Mouse (Mus musculus): Measurements from ENCODE around the gene Src. TPM values are rescaled to one million over a fixed set of nuclear protein-coding genes. Genes with fewer than 3 reads are reported as not detected.
A peak's percentile ranks its signal among the peaks of the same experiment; 100 is the strongest.

Gene Src
- total RNA-seq, 1 experiment: 36.7 TPM

- TF ChIP-seq MAFK (IDR thresholded peaks at IDR 0.05; ENCODE audit: insufficient read depth, low read depth, low read length): no peak
- no peak for TF ChIP-seq CHD2 (IDR thresholded peaks at IDR 0.05; ENCODE audit: low read depth, low read length)
- TF ChIP-seq ZNF384 (IDR thresholded peaks at IDR 0.05; ENCODE audit: low read depth, low read length): no peak
- no peak for TF ChIP-seq ZC3H11A (IDR thresholded peaks at IDR 0.05; ENCODE audit: borderline replicate concordance, low read depth, low read length)
- no peak for TF ChIP-seq HCFC1 (IDR thresholded peaks at IDR 0.05; ENCODE audit: borderline replicate concordance, insufficient read depth, low read length)
- H3K9ac ChIP-seq (ENCODE audit: insufficient read depth, low read depth, low read length, poor library complexity, severe bottlenecking): peak overlapping the region; percentile 83
- DNase-seq (ENCODE audit: low read depth, low spot score): no peak
- peaks cover 5% of the 10 kb centered on the region; the same call in 1 of the 2 replicates for H3K36me3 ChIP-seq (ENCODE audit: control insufficient read depth, insufficient read depth, low read length, poor library complexity, severe bottlenecking)
- H3K4me1 ChIP-seq (ENCODE audit: control insufficient read depth in 2 of 2, insufficient read depth in 2 of 2, low read length in 2 of 2, poor library complexity in 1 of 2): peaks cover 12 to 49% of the 10 kb centered on the region in 2 experiments; a peak in 3 of 4 replicates
- no peaks in the 10 kb centered on the region for H3K9me3 ChIP-seq (ENCODE audit: control insufficient read depth, insufficient read depth, low read depth, low read length)
- H3K4me3 ChIP-seq (ENCODE audit: insufficient read depth in 1 of 2, low read depth in 1 of 2, low read length in 2 of 2, poor library complexity in 1 of 2, severe bottlenecking in 1 of 2): peak overlapping the region; percentile 70 to 86; a peak in 3 of 4 replicates
- peak overlapping the region; percentile 37 for H3K27ac ChIP-seq (ENCODE audit: insufficient read depth, low read depth, low read length, poor library complexity, severe bottlenecking)
- in situ Hi-C loops (cut with MboI; ENCODE audit: low sequenced_read_pairs in 2 of 2, unreplicated experiment in 2 of 2): no loop called here
Observed at GRCm38 (mm10) chr2:157424904-157425642, 6.8 kb downstream of the Src start.

GRCm38 (mm10) chr2:157425643-157425988 lies 7.4 kb downstream of the Src start:
- no peak overlapping the region; the same call in 1 of the 2 replicates for H3K27ac ChIP-seq (ENCODE audit: insufficient read depth, low read depth, low read length, poor library complexity, severe bottlenecking)
- no peak for TF ChIP-seq MAFK (IDR thresholded peaks at IDR 0.05; ENCODE audit: insufficient read depth, low read depth, low read length)
- no peak for TF ChIP-seq CHD2 (IDR thresholded peaks at IDR 0.05; ENCODE audit: low read depth, low read length)
- no peak for TF ChIP-seq HCFC1 (IDR thresholded peaks at IDR 0.05; ENCODE audit: borderline replicate concordance, insufficient read depth, low read length)
- TF ChIP-seq ZNF384 (IDR thresholded peaks at IDR 0.05; ENCODE audit: low read depth, low read length): no peak
- no peak for TF ChIP-seq ZC3H11A (IDR thresholded peaks at IDR 0.05; ENCODE audit: borderline replicate concordance, low read depth, low read length)
- in situ Hi-C loops (cut with MboI; ENCODE audit: low sequenced_read_pairs in 2 of 2, unreplicated experiment in 2 of 2): no loop called here
- peak overlapping the region; percentile 17; the same call in 1 of the 2 replicates for H3K9ac ChIP-seq (ENCODE audit: insufficient read depth, low read depth, low read length, poor library complexity, severe bottlenecking)
- no peaks in the 10 kb centered on the region for H3K9me3 ChIP-seq (ENCODE audit: control insufficient read depth, insufficient read depth, low read depth, low read length)
- peaks cover 10 to 46% of the 10 kb centered on the region in 2 experiments; a peak in 3 of 4 replicates for H3K4me1 ChIP-seq (ENCODE audit: control insufficient read depth in 2 of 2, insufficient read depth in 2 of 2, low read length in 2 of 2, poor library complexity in 1 of 2)
- peak overlapping the region in 1 of 2 experiments; percentile 1; a peak in 2 of 4 replicates for H3K4me3 ChIP-seq (ENCODE audit: insufficient read depth in 1 of 2, low read depth in 1 of 2, low read length in 2 of 2, poor library complexity in 1 of 2, severe bottlenecking in 1 of 2)
- peaks cover 8% of the 10 kb centered on the region; the same call in 1 of the 2 replicates for H3K36me3 ChIP-seq (ENCODE audit: control insufficient read depth, insufficient read depth, low read length, poor library complexity, severe bottlenecking)
- DNase-seq (ENCODE audit: low read depth, low spot score): no peak

- DNase-seq (ENCODE audit: low read depth, low spot score): peak; percentile 40
- Histone ChIP-seq H3K4me1 (ENCODE audit: control insufficient read depth in 2 of 2, insufficient read depth in 2 of 2, low read length in 2 of 2, poor library complexity in 1 of 2) (peaks cover 10 to 47% of the 10 kb centered on the region in 2 experiments; a peak in 3 of 4 replicates), H3K9me3 (ENCODE audit: control insufficient read depth, insufficient read depth, low read depth, low read length) (no peaks in the 10 kb centered on the region), H3K36me3 (ENCODE audit: control insufficient read depth, insufficient read depth, low read length, poor library complexity, severe bottlenecking) (peaks cover 9% of the 10 kb centered on the region; the same call in 1 of the 2 replicates), H3K9ac (ENCODE audit: insufficient read depth, low read depth, low read length, poor library complexity, severe bottlenecking) (no peak overlapping the region), H3K4me3 (ENCODE audit: insufficient read depth in 1 of 2, low read depth in 1 of 2, low read length in 2 of 2, poor library complexity in 1 of 2, severe bottlenecking in 1 of 2) (no peak overlapping the region), H3K27ac (ENCODE audit: insufficient read depth, low read depth, low read length, poor library complexity, severe bottlenecking) (0 out of 2 replicates have a peak overlapping the region, but pooled peaks have one; percentile 35)
- TF ChIP-seq MAFK (IDR thresholded peaks at IDR 0.05; ENCODE audit: insufficient read depth, low read depth, low read length): no peak
- no peak for TF ChIP-seq CHD2 (IDR thresholded peaks at IDR 0.05; ENCODE audit: low read depth, low read length)
- TF ChIP-seq ZNF384 (IDR thresholded peaks at IDR 0.05; ENCODE audit: low read depth, low read length): no peak
- TF ChIP-seq HCFC1 (IDR thresholded peaks at IDR 0.05; ENCODE audit: borderline replicate concordance, insufficient read depth, low read length): no peak
- TF ChIP-seq ZC3H11A (IDR thresholded peaks at IDR 0.05; ENCODE audit: borderline replicate concordance, low read depth, low read length): no peak
- in situ Hi-C loops (cut with MboI; ENCODE audit: low sequenced_read_pairs in 2 of 2, unreplicated experiment in 2 of 2): no loop called here
Observed at GRCm38 (mm10) chr2:157426171-157426570, 7.9 kb downstream of the Src start.

- Histone ChIP-seq H3K9me3 (ENCODE audit: control insufficient read depth, insufficient read depth, low read depth, low read length) (no peaks in the 10 kb centered on the region), H3K36me3 (ENCODE audit: control insufficient read depth, insufficient read depth, low read length, poor library complexity, severe bottlenecking) (peaks cover 9% of the 10 kb centered on the region; the same call in 1 of the 2 replicates), H3K4me1 (ENCODE audit: control insufficient read depth in 2 of 2, insufficient read depth in 2 of 2, low read length in 2 of 2, poor library complexity in 1 of 2) (peaks cover 13 to 49% of the 10 kb centered on the region in 2 experiments), H3K4me3 (ENCODE audit: insufficient read depth in 1 of 2, low read depth in 1 of 2, low read length in 2 of 2, poor library complexity in 1 of 2, severe bottlenecking in 1 of 2) (no peak overlapping the region), H3K27ac (ENCODE audit: insufficient read depth, low read depth, low read length, poor library complexity, severe bottlenecking) (no peak overlapping the region), H3K9ac (ENCODE audit: insufficient read depth, low read depth, low read length, poor library complexity, severe bottlenecking) (no peak overlapping the region)
- in situ Hi-C loops (cut with MboI; ENCODE audit: low sequenced_read_pairs in 2 of 2, unreplicated experiment in 2 of 2): no loop called here
- TF ChIP-seq HCFC1 (IDR thresholded peaks at IDR 0.05; ENCODE audit: borderline replicate concordance, insufficient read depth, low read length) (no peak), ZNF384 (IDR thresholded peaks at IDR 0.05; ENCODE audit: low read depth, low read length) (no peak), CHD2 (IDR thresholded peaks at IDR 0.05; ENCODE audit: low read depth, low read length) (no peak), ZC3H11A (IDR thresholded peaks at IDR 0.05; ENCODE audit: borderline replicate concordance, low read depth, low read length) (no peak), MAFK (IDR thresholded peaks at IDR 0.05; ENCODE audit: insufficient read depth, low read depth, low read length) (no peak)
- no peak for DNase-seq (ENCODE audit: low read depth, low spot score)
Observed at GRCm38 (mm10) chr2:157427164-157427563, 8.9 kb downstream of the Src start.
